Comparison of ENCODE assay signal across 7 mouse cellular contexts in the genomic region with DNA sequence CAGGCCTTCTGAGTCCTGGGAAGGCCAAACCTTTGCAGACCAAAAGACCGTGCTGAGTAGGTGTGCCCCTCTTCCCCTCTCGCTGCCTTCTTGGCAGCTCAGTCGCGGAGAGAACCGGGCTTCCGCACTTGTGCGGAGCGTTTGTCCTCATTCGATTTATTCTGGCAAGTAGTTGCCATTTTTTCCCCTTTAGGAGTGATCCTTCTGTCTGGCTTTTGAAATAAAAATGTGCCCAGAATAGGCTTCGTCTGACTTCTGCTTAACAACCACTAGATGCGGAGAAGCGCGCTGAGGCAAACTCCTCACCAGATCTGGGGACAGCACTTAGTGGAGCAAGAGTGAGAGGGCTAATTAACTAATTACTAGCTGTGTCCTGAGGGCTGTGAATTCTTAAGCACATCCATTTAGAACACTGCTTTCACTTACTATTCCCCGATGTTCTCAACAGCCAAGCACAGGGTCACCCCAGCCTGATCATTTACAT. TPM values are rescaled to one million over a fixed set of nuclear protein-coding genes. Genes with fewer than 3 reads are reported as not detected.
DNase-seq lines count a peak whose midpoint lies in the region; ATAC-seq and TF ChIP-seq lines count a peak whose summit lies in the region.

No protein-coding gene starts in this region.

- DNase-seq in ES-CJ7 (ENCODE audit: low read depth, low spot score) = peak; percentile 23
- DNase-seq in R1 (ENCODE audit: low read depth, low spot score) = peak; percentile 31
- DNase-seq in embryo, embryonic 9.5 days (ENCODE audit: extremely low spot score) = peak; percentile 60
- peak; percentile 58 for DNase-seq in kidney, postnatal 10 days
- DNase-seq in lung, postnatal 0 days (ENCODE audit: low spot score) = peak; percentile 63
- DNase-seq in right cerebral cortex, postnatal 10 days (ENCODE audit: low spot score in 2 of 2) = peak; percentile 69 to 77

- peak overlapping the region; percentile 54 to 63 for H3K4me3 ChIP-seq in heart, embryonic 14.5 days (ENCODE audit: control insufficient read depth in 1 of 2, insufficient read depth in 1 of 2, low read depth in 1 of 2, low read length in 2 of 2)
- peak overlapping the region; percentile 65 for H3K4me3 ChIP-seq in lung, postnatal 0 days (ENCODE audit: low read depth, low read length)

- peaks cover 10 to 24% of the 10 kb centered on the region in 2 experiments for H3K4me1 ChIP-seq in heart, embryonic 14.5 days (ENCODE audit: control insufficient read depth in 2 of 2, insufficient read depth in 2 of 2, low read length in 2 of 2)
- H3K4me1 ChIP-seq in lung, postnatal 0 days (ENCODE audit: insufficient read depth, low read depth, low read length) = peaks cover 6% of the 10 kb centered on the region; the same call in 1 of the 2 replicates

- TF ChIP-seq CTCF in lung, postnatal 0 days (IDR thresholded peaks at IDR 0.05) = peak; percentile 41

- peak overlapping the region; percentile 85 for H3K4me2 ChIP-seq in heart, embryonic 14.5 days (ENCODE audit: low read length)
- peak overlapping the region; percentile 76 for H3K4me2 ChIP-seq in lung, postnatal 0 days (replicated peaks; ENCODE audit: low read depth, low read length)

- no peaks in the 10 kb centered on the region for H3K9me3 ChIP-seq in heart, embryonic 14.5 days (ENCODE audit: control insufficient read depth, low read length)
- H3K9me3 ChIP-seq in lung, postnatal 0 days (ENCODE audit: low read length) = no peaks in the 10 kb centered on the region

- H3K9ac ChIP-seq in heart, embryonic 14.5 days (ENCODE audit: low read length) = peak overlapping the region; percentile 89
- H3K9ac ChIP-seq in lung, postnatal 0 days (replicated peaks; ENCODE audit: low read depth) = peak overlapping the region; percentile 52

- peak; percentile 52; the same call in 1 of the 2 replicates for ATAC-seq in heart, embryonic 14.5 days (ENCODE audit: insufficient number of reproducible peaks, insufficient read depth, low FRiP score, low read depth)
- ATAC-seq in lung, postnatal 0 days = peak; percentile 69

- peak overlapping the region; percentile 82 for H3K27ac ChIP-seq in heart, embryonic 14.5 days (replicated peaks in 1 of 2; ENCODE audit: control insufficient read depth in 1 of 2, insufficient read depth in 1 of 2, low read depth in 2 of 2, low read length in 2 of 2)
- H3K27ac ChIP-seq in lung, postnatal 0 days (ENCODE audit: low read length) = peak overlapping the region; percentile 87

- WGBS in heart, embryonic 14.5 days = 1% methylated on average over 14 of the region's 14 CpGs
- WGBS in lung, postnatal 0 days = under 1% methylated on average over 14 of the region's 14 CpGs

- H3K27me3 ChIP-seq in heart, embryonic 14.5 days (ENCODE audit: control insufficient read depth, insufficient read depth, low read length) = no peaks in the 10 kb centered on the region
- no peaks in the 10 kb centered on the region for H3K27me3 ChIP-seq in lung, postnatal 0 days (replicated peaks; ENCODE audit: insufficient read depth, low read length)

- TF ChIP-seq EP300 in lung, postnatal 0 days (IDR thresholded peaks at IDR 0.05) = no peak

- H3K36me3 ChIP-seq in heart, embryonic 14.5 days (ENCODE audit: control insufficient read depth, insufficient read depth, low read length) = no peaks in the 10 kb centered on the region
- H3K36me3 ChIP-seq in lung, postnatal 0 days (ENCODE audit: insufficient read depth, low read length) = no peaks in the 10 kb centered on the region

RNA-seq across cellular contexts. Expression of a gene that starts 14.5 kb away (rescaled TPM):
- 50.9 and 54.3 TPM in 2 replicates for polyA plus RNA-seq in heart, embryonic 14.5 days (2014; fragmentation: Nextera tagmentation; extraction: Ambion mirVana)
- 40.5 and 45.4 TPM in 2 replicates for polyA plus RNA-seq in lung, postnatal 0 days (2015; fragmentation: Nextera tagmentation; extraction: Ambion mirVana)

RNA-seq across cellular contexts. Expression of a gene that starts 19.9 kb away (rescaled TPM):
- polyA plus RNA-seq in heart, embryonic 14.5 days (2014; fragmentation: Nextera tagmentation; extraction: Ambion mirVana) = 0.57 and 0.59 TPM in 2 replicates
- polyA plus RNA-seq in lung, postnatal 0 days (2015; fragmentation: Nextera tagmentation; extraction: Ambion mirVana) = 0.36 and 0.76 TPM in 2 replicates

Comparison
In these comparisons a context has a peak if more than half of its experiments do, and no peak if none do; other contexts are left out.
1. Peak in every context shown above with its lines: DNase-seq, ATAC-seq, H3K4me3 ChIP-seq and H3K27ac ChIP-seq.
2. DNase-seq: peak in every context shown above with its lines; median percentile 73 in right cerebral cortex, postnatal 10 days; 63 in lung, postnatal 0 days; 60 in embryo, embryonic 9.5 days; 58 in kidney, postnatal 10 days; 31 in R1; 23 in ES-CJ7.